Comparison of ENCODE assay signal across 8 mouse cellular contexts in genomic region chr11:58903511-58904409, GRCm38 (mm10). TPM values are rescaled to one million over a fixed set of nuclear protein-coding genes. Genes with fewer than 3 reads are reported as not detected.
DNase-seq lines count a peak whose midpoint lies in the region; ATAC-seq and TF ChIP-seq lines count a peak whose summit lies in the region.

Zfp39 (minus strand) TSS chr11:58904225.

- peak within 1 kb of the TSS; percentile 84 for H3K4me2 ChIP-seq in lung, embryonic 15.5 days

- H3K9me3 ChIP-seq in lung, embryonic 15.5 days = no peaks in the 10 kb centered on the region

- peak; percentile 95 to 98 for ATAC-seq in hematopoietic stem cell, adult 5-6 weeks (replicated peaks in 1 of 2; ENCODE audit: insufficient read depth in 1 of 2, low FRiP score in 2 of 2, low TSS enrichment in 1 of 2, low read depth in 1 of 2, poor library complexity in 2 of 2, severe bottlenecking in 2 of 2)
- peak; percentile 98 for ATAC-seq in lung, embryonic 15.5 days (ENCODE audit: borderline replicate concordance, extremely low read depth, low FRiP score, low TSS enrichment)

- no peaks in the 10 kb centered on the region for H3K27me3 ChIP-seq in lung, embryonic 15.5 days

- peak within 1 kb of the TSS; percentile 73 for H3K4me3 ChIP-seq in lung, embryonic 15.5 days
- H3K4me3 ChIP-seq in olfactory bulb, adult 2 months (ENCODE audit: insufficient read depth, low read depth, low read length) = peak within 1 kb of the TSS; percentile 74

- WGBS in lung, embryonic 15.5 days = under 1% methylated on average over 39 of the region's 40 CpGs
- WGBS in olfactory bulb, adult 2 months = 1% methylated on average over 40 of the region's 40 CpGs

- peaks cover 18% of the 10 kb centered on the region for H3K36me3 ChIP-seq in lung, embryonic 15.5 days

- H3K4me1 ChIP-seq in lung, embryonic 15.5 days = peaks cover 8% of the 10 kb centered on the region; the same call in 1 of the 2 replicates
- H3K4me1 ChIP-seq in olfactory bulb, adult 2 months (ENCODE audit: control insufficient read depth, insufficient read depth, low read length) = peaks cover 7% of the 10 kb centered on the region

- peak within 1 kb of the TSS; percentile 86 for H3K27ac ChIP-seq in lung, embryonic 15.5 days
- peak within 1 kb of the TSS; percentile 60 for H3K27ac ChIP-seq in olfactory bulb, adult 2 months (ENCODE audit: insufficient read depth, low read depth, low read length)

- TF ChIP-seq POLR2A in olfactory bulb, adult 2 months (IDR thresholded peaks at IDR 0.05; ENCODE audit: insufficient read depth, low read depth, low read length) = peak; percentile 76

- peak; percentile 95 for DNase-seq in MN1 (ENCODE audit: low spot score)
- peak; percentile 97 for DNase-seq in cerebellum, adult 8-10 months
- peak; percentile 91 for DNase-seq in forelimb bud, embryonic 11.5 days (ENCODE audit: low read depth, low spot score)
- peak; percentile 91 for DNase-seq in layer of hippocampus, adult 9-10 months (ENCODE audit: low spot score)
- DNase-seq in thymus, adult 18-20 months = peak; percentile 92 to 95

- peak within 1 kb of the TSS; percentile 84 for H3K9ac ChIP-seq in lung, embryonic 15.5 days

- no peak for TF ChIP-seq CTCF in olfactory bulb, adult 2 months (IDR thresholded peaks at IDR 0.05; ENCODE audit: insufficient read depth, low read depth, low read length)

RNA-seq across cellular contexts. Expression of gene Zfp39, which starts in this region (rescaled TPM):
- 7.3 and 15.1 TPM in 2 replicates for total RNA-seq in hematopoietic stem cell, adult 5-6 weeks (2017)
- polyA plus RNA-seq in lung, embryonic 15.5 days (2015; fragmentation: Nextera tagmentation; extraction: Ambion mirVana) = 4.9 and 5.1 TPM in 2 replicates
- polyA plus RNA-seq in olfactory bulb, adult 2 months (2012; ENCODE audit: insufficient read depth, insufficient read length, low replicate concordance, missing spikeins) = not detected in 2 replicates

Comparison
In these comparisons a context has a peak if more than half of its experiments do, and no peak if none do; other contexts are left out.
1. Peak in every context shown above with its lines: DNase-seq, ATAC-seq, H3K4me3 ChIP-seq and H3K27ac ChIP-seq.